Mouse (Mus musculus): Measurements from ENCODE around the gene Ihh.

DNA sequence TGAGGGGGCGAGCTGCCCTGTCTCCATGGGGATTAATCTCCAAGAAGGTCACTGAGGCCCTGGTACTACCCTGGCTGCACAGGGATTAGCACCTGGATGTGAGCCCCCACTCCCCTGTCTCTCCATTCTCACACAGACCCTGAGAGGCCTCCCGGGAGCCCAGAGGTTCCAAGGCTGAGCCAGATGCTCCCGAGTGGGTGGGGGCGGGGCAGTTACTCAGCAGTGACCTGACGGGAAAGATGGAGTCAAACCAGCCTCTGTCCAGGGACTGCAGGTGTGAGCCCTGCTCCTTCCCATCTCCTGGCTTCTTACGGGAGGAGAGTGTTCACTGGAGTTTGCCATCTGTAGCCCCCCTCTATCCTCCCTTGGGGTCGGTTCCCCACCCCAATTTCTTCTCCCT, 53.5 kb downstream of the Ihh start:
- no peak for TF ChIP-seq GATA1 (IDR thresholded peaks at IDR 0.05; ENCODE audit: borderline replicate concordance, low read length)
- no peak for TF ChIP-seq FLI1 (IDR thresholded peaks at IDR 0.05; ENCODE audit: low read length)
